Mouse (Mus musculus) liver, adult (tissue): ENCODE measurements around the gene Klk1b22.
"Not testable (repeated sequence)": the region's sequence is repeated elsewhere in the genome, so short reads cannot be mapped to it uniquely, and the experiment has no call there.

ENCODE experiments used
- GATA4 ChIP-seq: IDR thresholded peaks from 2 replicates; pipeline ENCODE4 v1.6.1; 2014; ENCODE audit warnings: mild to moderate bottlenecking, low read length; ENCODE audit not compliant: insufficient replicate concordance

Klk1b22 gene

DNA sequence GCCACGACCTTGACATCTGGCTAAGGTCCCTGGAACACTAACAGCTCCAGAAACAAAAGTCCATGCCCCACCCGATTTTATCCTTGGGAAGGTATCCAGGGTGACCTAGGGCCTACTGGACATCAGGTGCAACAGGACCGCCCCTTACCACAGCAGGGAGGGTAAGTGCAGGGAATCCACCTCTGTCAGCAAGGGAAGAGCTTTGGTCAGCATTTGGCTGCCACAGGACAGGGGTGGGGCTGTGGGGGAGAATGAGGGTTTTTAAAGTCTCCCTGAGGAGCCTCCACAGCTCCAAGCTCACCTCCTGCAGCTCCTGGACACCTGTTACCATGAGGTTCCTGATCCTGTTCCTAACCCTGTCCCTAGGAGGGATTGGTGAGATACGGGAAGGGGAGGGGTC lies at the start of gene Klk1b22:
Klk1b22 (plus strand) TSS at position 301 of the 400 bp plus-strand sequence.
- no peak for TF ChIP-seq GATA4

GRCm38 (mm10) chr7:44072117-44072516 lies 40.4 kb upstream of the Klk1b22 start:
- TF ChIP-seq GATA4, result no peak

DNA sequence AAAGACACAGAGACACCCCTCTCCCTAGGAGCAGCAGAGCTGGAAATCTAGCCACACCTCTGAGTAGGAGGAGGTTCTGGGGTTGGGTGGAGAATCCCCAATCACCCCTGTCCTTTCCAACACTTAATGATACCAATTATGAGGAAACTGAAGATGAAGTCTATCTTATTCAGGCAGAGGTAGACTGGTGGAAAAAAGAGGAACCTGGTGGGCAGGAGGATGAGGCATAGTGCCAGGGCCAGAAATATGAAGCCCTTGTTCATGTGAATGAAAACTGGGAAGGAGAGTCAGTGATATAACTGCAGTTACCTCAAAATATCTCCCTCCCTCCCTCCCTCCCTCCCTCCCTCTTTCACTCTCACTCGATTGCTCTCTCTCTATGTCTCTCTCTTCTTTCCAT lies 34.8 kb upstream of the Klk1b22 start:
- no peak for TF ChIP-seq GATA4

DNA sequence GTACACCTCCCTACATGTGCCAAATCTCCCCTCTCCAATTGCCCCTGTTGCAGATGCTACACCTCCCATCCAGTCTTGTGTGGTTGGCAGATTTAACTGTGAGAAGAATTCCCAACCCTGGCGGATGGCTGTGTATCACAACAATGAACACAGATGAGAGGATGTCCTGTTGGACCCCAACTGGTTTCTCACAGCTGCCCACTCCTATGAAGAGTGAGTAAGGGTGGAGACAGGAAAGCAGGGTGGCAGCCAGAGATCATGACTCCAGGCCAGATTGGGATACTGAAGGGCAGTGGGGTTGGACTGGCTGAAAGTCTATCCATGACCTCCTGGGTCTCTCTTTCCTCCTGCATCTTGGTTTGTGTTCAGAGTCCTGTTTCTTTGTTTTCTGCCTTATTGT lies 16.4 kb upstream of the Klk1b22 start:
- no peak for TF ChIP-seq GATA4

- not testable (repeated sequence) for TF ChIP-seq GATA4
Observed at GRCm38 (mm10) chr7:44102028-44102427, 10.4 kb upstream of the Klk1b22 start, which contains the start of gene Klk1b21. TSS of gene Klk1b21 (plus strand) at chr7:44102328.

DNA sequence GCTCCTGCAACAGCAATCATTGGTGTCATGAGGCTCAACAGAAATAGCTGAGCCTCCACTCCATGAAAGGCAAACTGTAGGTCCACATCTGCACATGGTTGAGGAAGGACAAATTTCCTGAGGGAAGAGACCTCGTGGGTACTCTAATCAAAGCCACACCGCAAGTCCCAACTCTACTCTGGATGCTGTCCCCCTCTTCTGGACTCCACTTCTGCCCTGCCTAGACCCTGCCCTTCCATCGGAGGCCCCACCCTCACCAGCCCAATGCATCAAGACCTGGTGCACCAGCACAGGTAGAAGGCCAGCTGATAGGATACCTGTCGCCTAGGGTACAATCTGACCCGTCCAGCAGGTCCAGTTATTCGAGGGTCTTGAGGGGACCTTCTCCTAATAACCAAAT lies 11.0 kb downstream of the Klk1b22 start:
- no peak for TF ChIP-seq GATA4

- TF ChIP-seq GATA4, result no peak
Observed at GRCm38 (mm10) chr7:44136467-44136866, 24.0 kb downstream of the Klk1b22 start, which contains the start of gene Klk1b16. TSS of gene Klk1b16 (plus strand) at chr7:44136767.
